Mouse (Mus musculus) kidney, adult 18-20 months (tissue): ENCODE results near the gene Art2b.
A peak's percentile ranks its signal among the peaks of the same experiment; 100 is the strongest.
"Not testable (repeated sequence)": the region's sequence is repeated elsewhere in the genome, so short reads cannot be mapped to it uniquely, and the experiment has no call there.

Experiments
- DNase-seq: peaks from one replicate; pipeline ENCODE4 v3.0.0; 2021

Art2b gene

GRCm38 (mm10) chr7:101585408-101585807 lies at the start of gene Art2b:
Gene Art2b, minus strand, starts transcription at chr7:101585600.
- DNase-seq = no peak

- DNase-seq = no peak
These were observed 49.1 kb upstream of the Art2b start for GRCm38 (mm10) chr7:101634513-101634912.

GRCm38 (mm10) chr7:101633629-101634177 lies 48.3 kb upstream of the Art2b start:
- no peak for DNase-seq

GRCm38 (mm10) chr7:101628481-101628880 lies 43.1 kb upstream of the Art2b start:
- DNase-seq = no peak

GRCm38 (mm10) chr7:101627166-101627565 lies 41.8 kb upstream of the Art2b start:
- not testable (repeated sequence) for DNase-seq

- DNase-seq = no peak
These were observed 38.9 kb upstream of the Art2b start for GRCm38 (mm10) chr7:101624283-101624682.

GRCm38 (mm10) chr7:101621861-101622260 lies 36.5 kb upstream of the Art2b start:
- not testable (repeated sequence) for DNase-seq

- peak; percentile 32 for DNase-seq
These were observed 35.0 kb upstream of the Art2b start for GRCm38 (mm10) chr7:101620373-101620772.

GRCm38 (mm10) chr7:101618273-101618672 lies 32.9 kb upstream of the Art2b start:
- DNase-seq = no peak

GRCm38 (mm10) chr7:101617438-101618165 lies 32.2 kb upstream of the Art2b start:
- DNase-seq = no peak

- no peak for DNase-seq
These were observed 30.9 kb upstream of the Art2b start for GRCm38 (mm10) chr7:101616136-101616835.

GRCm38 (mm10) chr7:101615406-101615805 lies 30.0 kb upstream of the Art2b start:
- DNase-seq = no peak

GRCm38 (mm10) chr7:101612786-101613527 lies 27.6 kb upstream of the Art2b start:
- not testable (repeated sequence) for DNase-seq

GRCm38 (mm10) chr7:101607845-101608244 lies 22.4 kb upstream of the Art2b start:
- no peak for DNase-seq

GRCm38 (mm10) chr7:101600406-101600805 lies 15.0 kb upstream of the Art2b start:
- DNase-seq = no peak

GRCm38 (mm10) chr7:101598482-101598881 lies 13.1 kb upstream of the Art2b start:
- DNase-seq = no peak

GRCm38 (mm10) chr7:101594969-101595368 lies 9.6 kb upstream of the Art2b start:
- DNase-seq = no peak

GRCm38 (mm10) chr7:101584271-101584670 lies 1.1 kb downstream of the Art2b start:
- DNase-seq = not testable (repeated sequence)

GRCm38 (mm10) chr7:101582012-101582411 lies 3.4 kb downstream of the Art2b start:
- DNase-seq = no peak

GRCm38 (mm10) chr7:101580863-101581262 lies 4.5 kb downstream of the Art2b start:
- DNase-seq = not testable (repeated sequence)

- DNase-seq = no peak
These were observed 11.0 kb downstream of the Art2b start for GRCm38 (mm10) chr7:101574413-101574812.

- DNase-seq = not testable (repeated sequence)
These were observed 11.8 kb downstream of the Art2b start for GRCm38 (mm10) chr7:101573636-101574035.

- no peak for DNase-seq
These were observed 21.3 kb downstream of the Art2b start for GRCm38 (mm10) chr7:101564086-101564485.
